Mouse (Mus musculus): Measurements from ENCODE around the gene Zfyve28. TPM values are rescaled to one million over a fixed set of nuclear protein-coding genes. Genes with fewer than 3 reads are reported as not detected.

Gene Zfyve28
- total RNA-seq, 2 experiments from 2014 or later: 0.20 to 0.48 TPM

DNA sequence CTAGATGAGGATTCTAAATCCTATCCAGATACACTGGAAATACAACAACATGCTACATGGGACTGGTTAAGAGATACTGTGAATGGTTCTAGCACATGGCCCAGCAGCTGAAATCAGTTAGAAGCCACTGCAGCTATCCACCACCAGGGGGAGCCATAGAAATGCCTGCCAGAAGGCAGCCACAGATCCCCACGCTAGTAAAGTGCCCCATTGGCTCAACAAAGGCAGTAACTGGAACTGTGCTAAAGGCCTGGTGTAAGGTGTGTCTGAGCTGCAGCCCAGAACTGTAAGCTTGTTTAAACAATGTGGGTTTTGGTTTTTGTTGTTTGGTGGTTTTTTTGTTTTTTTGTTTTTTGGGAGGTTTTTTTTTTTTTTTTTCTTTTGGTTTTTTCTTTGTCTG is 78.0 kb downstream of the Zfyve28 start:
- peak; percentile 64 for DNase-seq

DNA sequence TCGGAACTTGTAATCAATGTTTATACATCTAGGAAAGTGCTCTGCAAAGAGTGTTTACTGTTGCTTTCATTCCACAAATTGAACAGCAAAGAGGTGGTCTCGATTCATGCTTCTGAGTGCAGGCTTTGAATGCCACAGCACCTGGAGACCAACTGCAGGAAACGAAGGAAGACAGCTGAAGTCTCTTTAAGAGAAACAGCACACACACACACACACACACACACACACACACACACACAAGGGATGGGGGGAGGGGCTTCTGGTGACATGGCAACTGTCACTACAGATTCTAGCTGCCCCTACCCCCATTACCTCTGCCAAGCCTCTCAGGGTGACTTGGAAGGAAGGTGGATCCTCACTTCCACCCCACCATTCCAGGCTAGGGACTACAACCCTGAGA is 80.7 kb downstream of the Zfyve28 start:
- no peak for DNase-seq

DNA sequence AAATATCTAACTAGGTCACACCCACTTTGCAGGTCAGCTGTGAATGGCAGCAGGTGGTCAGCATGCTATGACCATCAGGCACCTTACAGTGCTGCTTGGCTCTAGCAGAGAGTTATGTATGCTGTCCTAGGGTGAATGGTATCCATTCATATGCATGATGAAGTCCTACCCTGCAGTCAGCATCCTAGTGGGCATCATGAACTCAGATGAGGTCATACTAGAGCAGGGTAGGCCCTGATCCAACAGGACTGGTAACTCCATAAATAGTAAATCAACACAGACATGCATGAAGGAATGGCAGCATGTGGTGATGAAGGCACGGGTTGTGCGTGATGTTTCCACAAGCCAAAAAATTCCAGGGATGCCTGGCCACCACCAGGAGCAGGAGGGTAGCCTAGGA is 82.5 kb downstream of the Zfyve28 start:
- DNase-seq: no peak

DNA sequence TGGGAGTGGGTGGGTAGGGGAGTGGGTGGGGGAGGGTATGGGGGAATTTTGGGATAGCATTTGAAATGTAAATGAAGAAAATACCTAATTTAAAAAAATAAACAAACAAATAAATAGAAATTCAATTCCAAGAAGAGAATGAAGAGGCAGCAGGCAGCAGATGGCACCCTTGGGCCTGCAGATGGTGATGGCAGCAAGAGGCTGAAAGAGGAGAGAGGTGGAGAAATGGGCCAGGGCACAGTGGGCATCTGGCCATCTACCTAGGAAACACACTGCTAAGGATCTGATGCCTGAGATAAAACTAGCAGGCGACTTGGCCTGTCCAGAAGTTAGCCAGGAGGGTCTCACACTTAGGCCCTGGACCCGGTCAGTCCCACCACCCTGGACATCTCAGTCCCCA is 83.3 kb downstream of the Zfyve28 start:
- DNase-seq: no peak

DNA sequence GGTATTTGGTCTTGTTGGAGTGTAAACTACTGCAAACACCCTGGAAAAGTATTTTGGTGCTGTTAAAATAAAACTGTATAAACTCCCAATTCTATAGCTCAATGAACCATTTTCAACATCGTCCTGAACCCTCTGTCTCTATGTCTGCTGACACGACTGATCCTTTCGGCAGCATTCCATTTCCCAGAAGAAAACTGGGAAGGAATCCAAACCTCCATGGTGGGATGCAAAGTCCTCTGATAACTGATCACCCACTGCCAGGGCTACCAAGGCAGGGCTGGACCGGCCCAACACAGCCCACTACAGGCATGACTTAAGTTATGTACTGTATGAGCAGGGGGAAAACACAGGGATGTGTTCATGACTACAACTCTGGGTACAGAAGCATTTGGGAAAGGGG is 86.2 kb downstream of the Zfyve28 start:
- no peak for DNase-seq

DNA sequence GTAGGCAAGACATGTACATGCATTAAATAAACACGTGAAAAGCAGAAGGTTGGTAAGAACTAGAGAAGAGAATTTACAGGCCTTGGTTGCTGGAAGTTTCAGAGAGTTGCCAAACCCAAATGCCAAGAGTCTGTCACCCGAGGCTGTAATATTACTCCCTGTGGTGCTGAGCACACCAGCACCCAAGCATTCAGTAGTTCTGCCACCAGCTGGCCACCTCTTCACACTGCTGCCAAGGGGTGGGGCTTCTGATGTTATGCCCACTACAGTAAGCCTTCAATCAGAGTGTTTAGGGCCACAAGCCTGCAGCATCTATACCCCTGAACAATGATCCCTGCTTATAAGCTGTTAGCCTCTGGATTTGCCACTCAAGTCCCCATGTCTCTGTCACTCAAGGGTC is 86.9 kb downstream of the Zfyve28 start:
- DNase-seq: peak; percentile 38

DNA sequence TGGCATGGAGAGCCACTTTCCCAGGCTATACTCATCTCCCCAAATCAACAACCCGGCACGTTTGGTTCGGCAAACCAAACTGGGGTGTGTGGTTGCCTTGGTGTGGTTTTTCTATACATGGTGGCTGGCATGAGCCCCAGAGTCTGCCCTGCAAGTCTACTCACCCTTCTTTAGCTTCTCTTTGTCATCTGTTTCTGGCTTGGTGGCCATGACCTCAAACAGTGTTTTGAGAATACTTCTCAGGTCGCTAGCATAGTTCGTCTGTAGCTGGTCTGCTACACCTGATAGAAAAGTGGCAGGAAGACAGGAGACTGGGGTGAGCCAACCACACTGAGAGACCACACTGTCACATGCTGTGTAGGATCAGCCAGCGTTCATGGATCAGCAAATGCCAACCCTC is 89.6 kb downstream of the Zfyve28 start:
- no peak for DNase-seq

DNA sequence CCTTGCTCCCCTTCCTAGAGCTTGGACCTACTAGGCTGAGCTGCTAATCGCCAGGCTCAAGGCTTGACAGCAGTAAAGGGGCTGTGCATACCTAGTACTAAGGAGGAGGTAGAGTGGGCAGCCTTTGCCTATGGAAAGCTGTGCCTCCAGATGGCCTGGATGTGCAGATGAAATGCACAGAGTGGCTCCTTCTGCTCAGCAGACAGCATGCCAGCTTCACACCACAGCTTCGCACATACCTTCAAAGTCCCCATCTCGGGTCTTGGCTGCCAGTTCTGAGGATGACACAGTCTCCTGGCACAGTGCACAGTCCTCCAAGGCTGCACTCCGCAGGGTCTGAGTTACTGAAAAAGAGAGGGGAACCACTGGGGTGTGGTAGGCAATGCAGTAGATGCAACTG is 91.0 kb downstream of the Zfyve28 start:
- no peak for DNase-seq

DNA sequence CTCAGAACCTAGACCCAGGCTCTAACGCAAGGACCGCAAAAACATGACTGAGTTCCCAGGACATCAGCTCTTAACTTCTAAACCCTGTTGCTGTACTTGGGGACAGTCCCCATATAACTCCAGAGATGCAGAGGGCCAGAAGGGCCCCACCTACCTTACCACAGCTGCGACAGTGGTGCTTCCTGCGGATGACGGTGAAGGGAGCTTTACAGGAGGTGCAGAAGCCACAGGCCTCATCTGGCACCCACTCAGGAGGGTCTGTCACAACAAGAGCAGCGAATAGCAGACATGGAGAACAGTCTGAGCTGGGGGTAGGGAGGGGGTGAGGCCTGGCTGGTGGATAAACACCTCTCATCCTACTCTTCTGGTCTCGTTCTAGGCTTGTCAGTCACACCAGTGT is 91.8 kb downstream of the Zfyve28 start:
- DNase-seq: no peak

DNA sequence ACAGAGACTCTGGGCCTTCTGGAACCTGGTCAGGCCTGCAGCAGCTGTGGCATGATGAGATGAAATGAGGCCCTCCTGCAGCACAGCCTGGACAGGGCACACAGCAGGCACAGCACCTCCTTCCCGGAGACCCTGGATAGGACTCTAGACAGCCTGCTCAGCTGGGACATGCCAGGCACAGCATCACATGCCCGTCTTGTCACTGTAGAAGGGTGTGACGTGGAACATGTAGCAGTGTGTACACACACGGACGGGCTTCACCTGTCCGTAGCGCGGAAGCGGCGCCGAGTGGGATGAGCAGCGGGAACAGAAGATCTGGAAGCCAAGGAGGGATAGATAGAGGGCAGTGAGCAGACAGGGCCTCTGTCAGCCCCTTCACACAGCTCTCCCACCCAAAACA is 92.5 kb downstream of the Zfyve28 start:
- DNase-seq: no peak

DNA sequence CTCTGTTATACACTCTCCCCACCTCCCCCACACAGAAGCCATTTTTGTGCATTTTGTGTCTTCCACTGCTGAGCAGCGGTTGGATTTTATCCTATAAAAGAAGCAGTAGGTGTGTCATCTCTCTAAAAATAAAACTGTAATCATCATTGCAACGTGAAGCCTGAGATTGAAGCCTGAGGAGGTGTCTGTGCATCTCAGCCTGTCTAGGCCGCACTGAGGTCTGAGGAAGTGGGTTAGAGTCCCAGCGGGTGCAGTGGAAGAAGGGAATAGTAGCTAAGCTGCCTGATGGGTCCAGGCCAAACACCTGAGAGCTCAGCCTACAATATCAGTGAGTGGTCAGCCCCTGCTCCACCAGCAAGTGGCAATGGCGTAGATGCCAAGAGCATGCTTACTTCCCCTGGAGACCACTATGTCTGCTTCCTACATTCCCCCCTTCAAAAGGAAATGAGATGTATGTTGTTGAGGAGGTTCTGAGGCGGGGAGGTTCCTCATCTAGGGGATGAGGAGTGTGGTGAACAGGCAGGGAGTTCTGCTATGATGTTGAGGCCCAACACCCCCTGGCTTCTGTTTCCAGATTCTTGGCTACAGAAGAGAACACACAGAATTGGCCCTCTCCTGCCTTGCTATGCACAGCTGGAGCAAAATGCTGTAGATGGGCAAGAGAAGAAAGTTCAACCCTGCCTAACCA is 93.1 kb downstream of the Zfyve28 start:
- no peak for DNase-seq

DNA sequence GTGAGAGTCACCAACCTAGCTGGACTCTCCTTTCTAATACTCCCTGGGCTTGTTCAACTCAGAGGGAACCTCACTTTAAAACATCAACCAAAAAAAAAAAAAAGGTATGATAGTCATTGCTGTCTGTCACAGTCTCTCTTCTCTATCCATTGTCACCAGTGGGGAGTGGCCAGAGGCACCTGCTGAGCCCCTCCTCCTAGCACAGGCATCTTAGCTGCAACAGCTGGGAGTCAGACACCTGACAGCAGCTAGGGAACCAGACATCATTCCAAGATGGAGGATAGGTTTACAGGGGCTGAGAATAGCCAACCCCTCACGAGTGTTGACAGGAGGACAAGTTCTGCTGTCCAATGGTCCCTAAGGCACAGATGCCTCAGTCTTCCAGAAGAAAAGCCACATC is 93.8 kb downstream of the Zfyve28 start:
- DNase-seq: no peak

DNA sequence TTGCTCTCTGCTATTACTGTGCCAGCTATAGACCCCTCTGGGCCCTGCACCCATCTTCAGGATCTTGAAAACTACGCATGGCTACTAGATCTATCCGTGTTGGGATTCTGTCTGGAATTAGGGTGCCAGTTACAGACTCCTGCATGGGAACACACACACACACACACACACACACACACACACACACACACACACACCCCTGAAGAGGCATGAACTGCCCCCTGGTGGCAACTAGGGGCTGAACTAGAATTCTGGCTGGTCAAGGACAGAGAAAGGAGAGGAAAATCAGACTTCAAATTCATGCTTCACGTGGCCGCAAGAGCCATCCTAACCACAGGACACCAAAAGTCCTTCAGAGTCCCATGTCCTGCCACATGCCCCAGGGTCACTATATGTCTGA is 96.4 kb downstream of the Zfyve28 start:
- DNase-seq: no peak

DNA sequence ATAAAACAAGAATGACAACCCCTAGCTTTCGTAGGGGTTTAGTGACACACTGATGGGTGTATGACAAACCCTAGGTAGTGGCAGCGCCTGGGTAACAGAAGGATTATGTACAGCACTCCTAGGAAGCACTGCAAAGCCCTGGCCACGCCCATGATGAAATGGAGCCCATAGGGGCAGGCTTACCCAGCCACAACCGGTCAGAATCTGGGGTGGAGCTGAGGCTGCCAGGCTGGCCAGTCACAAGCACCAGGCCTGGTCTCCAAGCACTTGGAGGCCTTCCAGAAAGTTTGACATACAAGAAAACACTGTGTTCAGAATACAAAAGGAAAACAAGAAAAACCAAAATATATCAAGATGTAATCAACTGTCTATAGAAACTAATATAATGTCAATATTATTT is 97.2 kb downstream of the Zfyve28 start:
- DNase-seq: no peak

DNA sequence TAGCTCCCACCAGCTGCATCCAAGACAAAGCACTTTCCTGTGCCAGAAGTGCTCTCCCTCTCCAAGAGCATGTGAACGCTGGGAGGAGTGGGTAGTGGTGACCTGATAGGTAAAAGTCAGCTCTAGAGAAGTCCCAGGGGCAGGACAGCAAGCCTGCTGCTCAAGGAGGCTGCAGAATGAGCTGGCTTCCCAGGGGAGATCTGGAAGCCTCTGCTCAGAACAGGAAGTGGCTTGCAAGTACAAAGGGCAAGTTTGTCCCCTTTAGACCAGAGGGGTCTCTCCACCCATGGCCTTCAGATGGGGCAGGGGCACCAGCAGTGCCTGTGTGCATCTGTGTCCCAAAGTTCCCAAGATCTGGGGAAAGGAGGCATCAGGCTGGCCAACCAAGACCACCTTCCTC is 98.7 kb downstream of the Zfyve28 start:
- DNase-seq: no peak

DNA sequence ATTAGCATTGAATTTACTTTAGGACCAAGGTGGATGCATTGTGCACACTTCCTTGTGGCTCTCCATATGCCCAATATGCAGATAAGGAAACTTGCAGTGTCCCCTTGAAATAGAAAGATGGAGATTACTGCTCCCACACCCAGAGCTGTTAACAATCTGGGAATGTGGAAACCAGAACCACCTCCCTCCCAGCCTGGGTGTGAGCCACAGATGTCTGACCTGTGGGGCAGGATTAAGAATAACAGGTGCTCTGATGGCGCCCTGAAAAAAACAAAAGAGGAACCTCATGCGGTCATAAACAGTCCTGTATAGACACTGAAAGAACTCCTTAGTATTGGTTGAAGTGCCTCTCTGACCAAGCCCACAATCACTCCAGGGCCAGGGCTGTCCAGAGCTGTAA is 99.4 kb downstream of the Zfyve28 start:
- DNase-seq: no peak

DNA sequence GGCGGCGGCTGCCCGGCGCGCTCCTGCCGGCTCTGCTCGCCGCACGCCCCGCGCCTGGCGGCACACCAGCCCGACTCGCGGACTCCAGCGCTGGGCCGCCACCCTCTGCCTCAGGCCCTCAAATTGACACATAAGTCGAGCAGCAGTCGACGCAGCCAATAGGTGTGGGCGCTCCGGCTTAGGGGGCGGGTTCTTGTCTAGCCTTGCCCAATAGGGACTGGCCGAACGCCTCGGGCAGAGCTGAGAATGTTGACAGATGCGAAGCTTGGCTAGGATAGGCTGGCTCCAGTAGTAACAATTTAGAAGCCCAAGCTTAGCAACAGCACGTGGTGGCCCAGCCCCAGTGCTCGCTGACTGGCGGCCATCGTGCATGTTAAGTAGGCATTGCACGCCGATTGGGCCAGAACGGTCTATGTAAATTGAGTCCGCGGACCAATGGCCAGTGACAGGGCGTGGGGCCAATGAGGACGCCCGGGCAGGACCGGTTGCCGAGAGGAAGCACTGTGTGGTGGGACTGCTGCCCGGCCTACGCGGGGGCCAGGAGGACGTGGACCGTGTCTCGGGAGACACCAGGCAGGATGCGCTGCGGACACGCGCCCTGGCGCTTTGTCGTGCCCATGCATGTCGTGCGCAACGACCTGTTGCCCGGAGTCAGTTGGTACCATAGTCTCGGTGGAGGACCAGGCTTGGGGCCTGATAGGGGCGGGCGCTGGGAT is 100.5 kb downstream of the Zfyve28 start, which contains the start of gene Mxd4:
Gene Mxd4 (minus strand): TSS at position 120 of the 716 bp plus-strand sequence.
- DNase-seq: peak; percentile 100

DNA sequence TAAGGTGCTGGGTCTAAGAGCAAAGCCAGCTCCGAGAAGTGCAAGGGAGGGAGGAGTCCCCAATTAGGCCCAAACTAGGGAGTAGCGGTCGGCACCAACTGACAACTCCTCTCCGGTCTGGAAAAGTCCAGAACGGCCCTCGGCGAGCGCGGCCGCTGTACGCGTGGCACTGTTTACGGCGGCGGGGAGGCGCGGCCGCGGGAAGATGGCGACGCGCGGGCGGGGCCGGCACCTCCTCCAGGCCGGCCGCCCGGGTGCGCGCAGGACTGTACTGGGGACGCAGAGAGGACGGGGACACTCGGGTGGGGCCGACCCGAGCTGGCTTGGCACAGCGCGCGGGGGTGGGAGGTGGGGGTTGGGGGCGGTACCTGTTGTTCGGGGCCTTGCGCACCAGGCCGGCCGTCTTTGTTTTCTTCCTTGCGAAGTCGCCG is 101.3 kb downstream of the Zfyve28 start:
- DNase-seq: peak; percentile 79

DNA sequence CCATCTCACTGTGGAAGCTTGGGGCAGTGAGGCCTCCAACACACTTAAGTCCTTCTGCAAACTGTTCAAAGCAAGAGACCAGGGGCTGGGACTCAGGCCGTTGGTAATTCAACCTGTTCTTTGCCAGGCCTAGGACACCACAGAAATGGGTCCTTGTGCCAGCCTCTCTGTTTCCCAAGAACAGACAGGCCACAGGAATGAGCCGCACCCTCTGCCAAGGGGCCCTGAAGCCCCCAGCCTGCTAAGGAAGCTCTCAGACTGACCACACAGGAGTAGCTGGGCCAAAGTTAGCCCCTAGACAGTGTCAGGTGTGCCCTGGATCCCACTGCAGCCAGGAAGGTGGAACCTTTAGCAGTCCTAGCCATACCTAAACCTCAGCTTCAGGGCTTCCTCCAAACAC is 101.9 kb downstream of the Zfyve28 start:
- peak; percentile 21 for DNase-seq

DNA sequence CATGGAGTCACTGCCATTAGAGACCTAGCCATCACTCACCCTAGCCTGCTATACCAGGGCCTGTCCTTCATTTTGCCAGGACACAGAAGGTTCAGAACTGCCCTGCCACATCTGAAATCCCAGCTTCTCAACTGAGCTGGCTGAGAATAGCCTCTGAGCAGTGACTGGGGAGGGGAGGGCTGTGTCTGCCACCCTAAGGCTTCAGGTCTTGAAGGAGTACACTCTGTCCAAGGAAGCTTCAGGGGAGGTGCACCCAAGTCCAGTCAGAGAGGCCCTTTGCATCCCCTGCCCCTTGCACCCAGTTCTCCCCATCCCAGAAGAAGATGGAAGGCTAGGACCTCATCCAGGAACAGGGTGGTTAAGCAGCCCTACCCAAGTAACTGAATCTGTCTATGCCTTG is 102.5 kb downstream of the Zfyve28 start:
- peak; percentile 8 for DNase-seq

DNA sequence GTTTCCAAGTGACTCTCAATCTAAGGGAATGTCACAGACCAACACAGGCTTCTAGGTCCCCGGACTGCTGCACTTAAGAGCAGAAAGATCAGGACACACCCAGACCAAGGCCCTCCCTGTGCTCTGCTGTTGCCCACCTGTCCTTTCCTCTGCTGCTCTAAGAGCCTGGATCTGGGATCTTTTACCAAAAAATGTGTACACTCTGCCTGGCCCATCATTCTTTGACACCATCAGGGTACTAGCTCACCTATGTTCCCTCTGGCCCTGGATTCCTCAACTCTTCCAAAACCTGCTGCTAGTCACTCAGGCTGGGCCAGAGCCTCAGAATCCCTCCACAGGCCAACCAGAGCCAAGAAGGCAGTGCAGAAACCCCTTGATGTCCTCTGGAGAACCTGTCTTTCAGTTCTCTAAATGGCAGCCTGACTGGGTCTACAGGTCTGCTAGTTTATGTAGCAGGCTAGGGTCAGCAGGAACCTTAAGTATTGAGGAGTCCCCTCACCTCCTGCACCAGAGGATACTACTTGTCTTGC is 103.1 kb downstream of the Zfyve28 start:
- peak; percentile 8 for DNase-seq

DNA sequence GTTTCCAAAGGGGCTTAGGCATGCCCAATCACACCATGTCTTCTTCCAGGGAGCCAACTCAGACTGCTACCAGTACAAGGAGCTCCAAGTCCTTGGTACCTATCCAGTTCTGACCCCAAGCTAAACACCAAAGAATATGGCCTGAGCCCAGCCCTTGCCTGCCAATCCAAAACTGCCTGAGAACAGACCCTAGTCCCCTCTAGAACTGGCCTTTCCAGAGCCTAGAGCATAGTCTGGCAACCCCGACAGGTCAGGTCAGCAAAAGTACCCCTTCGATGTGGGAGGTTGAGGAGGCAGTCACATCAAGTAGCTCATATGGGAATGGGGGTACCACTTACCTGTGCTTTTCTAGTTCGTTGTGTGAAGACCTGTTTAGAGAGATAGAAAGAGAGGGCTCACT is 104.3 kb downstream of the Zfyve28 start:
- DNase-seq: peak; percentile 7

DNA sequence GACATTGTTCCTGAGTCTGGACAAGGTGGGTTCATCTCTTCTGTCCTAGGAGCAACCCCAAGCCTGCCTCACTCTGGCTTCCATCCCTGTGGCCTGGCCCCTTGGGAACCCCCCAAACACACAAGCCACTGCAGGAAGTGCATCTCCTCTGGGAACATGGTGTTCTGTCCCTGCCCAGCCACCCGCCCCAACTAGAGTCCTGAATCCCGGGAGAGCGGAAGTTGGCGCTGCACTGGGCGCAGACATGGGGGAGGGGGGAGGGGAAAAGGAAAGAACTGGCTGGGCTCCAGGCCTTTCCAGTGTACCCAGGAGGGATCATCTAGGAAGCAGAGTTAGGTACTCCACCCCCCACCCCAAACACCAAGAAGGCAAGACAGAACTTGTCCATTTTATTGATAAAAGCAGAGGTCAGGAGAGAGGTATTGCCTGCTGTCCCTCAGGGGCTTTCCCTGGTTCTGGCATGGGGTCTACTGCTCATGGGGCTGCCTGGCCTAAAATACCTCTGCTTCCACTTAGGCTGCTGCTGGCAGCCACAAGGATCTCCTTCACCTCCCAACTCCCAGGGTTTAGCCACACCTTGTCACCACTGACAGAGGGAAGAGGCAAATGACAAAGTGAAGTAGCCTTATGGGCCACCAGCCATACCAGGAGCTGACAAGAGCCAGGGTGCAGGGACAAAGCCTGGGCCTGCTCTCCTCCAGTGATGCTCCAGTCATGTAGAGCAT is 104.9 kb downstream of the Zfyve28 start:
- peak; percentile 75 for DNase-seq
